Mouse (Mus musculus) embryonic facial prominence, embryonic 10.5 days (tissue): ENCODE data around the gene Farsb. TPM values are rescaled to one million over a fixed set of nuclear protein-coding genes. Genes with fewer than 3 reads are reported as not detected.

Experiments used
- DNase-seq: peaks from one replicate; pipeline ENCODE4 v3.0.0-alpha.2; 2017; ENCODE audit warnings: low spot score
- H3K27ac ChIP-seq: fragments of 300-500 bp; sonication (generic); replicated peaks from 2 replicates; pipeline ENCODE4 v1.5.1; 2016; ENCODE audit warnings: mild to moderate bottlenecking
- H3K27me3 ChIP-seq: fragments of 300-500 bp; sonication (generic); replicated peaks from 2 replicates; pipeline ENCODE4 v1.6.1; 2016; ENCODE audit warnings: low read depth, mild to moderate bottlenecking; ENCODE audit not compliant: poor library complexity, severe bottlenecking
- H3K36me3 ChIP-seq: fragments of 300-500 bp; sonication (generic); replicated peaks from 2 replicates; pipeline ENCODE4 v1.6.1; 2016; ENCODE audit warnings: mild to moderate bottlenecking, moderate library complexity
- H3K4me1 ChIP-seq: fragments of 300-500 bp; sonication (generic); 2 replicates; pipeline ENCODE4 v1.6.1; 2016
- H3K4me3 ChIP-seq: fragments of 300-500 bp; sonication (generic); 2 replicates; pipeline ENCODE4 v1.5.1; 2016; ENCODE audit warnings: mild to moderate bottlenecking, moderate library complexity
- H3K9me3 ChIP-seq: fragments of 300-500 bp; sonication (generic); 2 replicates; pipeline ENCODE4 v1.6.1; 2016; ENCODE audit warnings: mild to moderate bottlenecking
- WGBS: fragments of 180-500 bp; shearing (Covaris S2); methylation state at CpG from one replicate; pipeline ENCODE4 v1.1.7; 2016; 5-methylcytosine and 5-hydroxymethylcytosine counted together
- polyA plus RNA-seq: library from polyadenylated mRNA; unstranded; fragments of >200 nt; fragmentation: Nextera tagmentation; extraction: Ambion mirVana; gene quantifications from 2 replicates; pipeline ENCODE4 v1.2.1, GENCODE M21; 2016

Farsb gene
- polyA plus RNA-seq, 1 experiment from 2014 or later = 152 TPM

DNA sequence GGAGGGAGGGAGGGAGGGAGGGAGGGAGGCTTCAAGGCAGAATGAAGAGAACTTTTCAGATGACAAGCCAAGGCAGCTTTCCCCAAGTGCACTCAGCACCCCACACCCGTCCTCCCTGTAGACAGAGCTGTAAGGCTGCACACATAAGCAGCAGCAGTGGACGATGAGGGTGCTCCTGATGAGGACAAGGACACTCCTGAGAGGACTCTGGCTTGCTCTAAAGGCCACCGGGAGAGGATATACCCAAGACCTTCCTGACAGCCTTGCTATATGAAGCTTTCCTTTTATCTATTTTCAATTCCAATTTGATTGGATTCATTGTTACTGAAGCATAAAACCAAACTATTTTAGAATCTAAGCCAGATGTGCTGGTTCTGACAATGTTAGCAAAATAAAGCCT lies 61.9 kb downstream of the Farsb start:
- H3K9me3 ChIP-seq = no peaks in the 10 kb centered on the region
- H3K4me1 ChIP-seq = peaks cover 21% of the 10 kb centered on the region
- WGBS = 71% methylated on average over 3 of the region's 3 CpGs
- peaks cover 36% of the 10 kb centered on the region for H3K36me3 ChIP-seq
- H3K27ac ChIP-seq = no peak overlapping the region
- no peak overlapping the region for H3K4me3 ChIP-seq
- DNase-seq = no peak
- no peaks in the 10 kb centered on the region for H3K27me3 ChIP-seq

GRCm38 (mm10) chr1:78425793-78426700 lies 62.6 kb downstream of the Farsb start:
- no peaks in the 10 kb centered on the region for H3K9me3 ChIP-seq
- H3K27me3 ChIP-seq = no peaks in the 10 kb centered on the region
- H3K4me1 ChIP-seq = peaks cover 15% of the 10 kb centered on the region
- WGBS = 88% methylated on average over 7 of the region's 7 CpGs
- no peak overlapping the region for H3K4me3 ChIP-seq
- no peak overlapping the region for H3K27ac ChIP-seq
- DNase-seq = no peak
- peaks cover 42% of the 10 kb centered on the region for H3K36me3 ChIP-seq

DNA sequence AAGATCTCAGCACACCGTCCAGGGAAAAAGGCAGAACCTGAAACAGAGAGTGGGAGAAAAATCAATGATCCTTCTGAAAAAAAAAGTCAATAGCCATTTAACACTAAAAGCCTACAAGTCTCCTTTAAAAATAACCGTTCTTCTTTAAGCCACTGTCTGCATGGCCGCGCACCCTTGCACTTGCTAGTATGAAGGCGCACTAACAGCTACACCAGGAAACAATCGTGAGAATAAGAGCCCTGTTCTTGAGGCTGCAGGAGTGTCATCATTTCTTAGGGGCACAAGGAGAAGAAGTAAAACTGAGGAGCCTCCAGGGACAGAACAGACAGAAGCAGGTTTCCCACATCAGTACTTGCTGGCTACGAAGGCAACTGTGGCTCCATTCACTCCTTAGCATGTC lies 63.4 kb downstream of the Farsb start:
- H3K27ac ChIP-seq = no peak overlapping the region
- peaks cover 13% of the 10 kb centered on the region for H3K4me1 ChIP-seq
- no peak overlapping the region for H3K4me3 ChIP-seq
- no peak for DNase-seq
- H3K27me3 ChIP-seq = no peaks in the 10 kb centered on the region
- H3K36me3 ChIP-seq = peaks cover 49% of the 10 kb centered on the region
- WGBS = 92% methylated on average over 7 of the region's 7 CpGs
- H3K9me3 ChIP-seq = no peaks in the 10 kb centered on the region

- no peak overlapping the region for H3K27ac ChIP-seq
- 93% methylated on average over 4 of the region's 4 CpGs for WGBS
- no peaks in the 10 kb centered on the region for H3K27me3 ChIP-seq
- no peak for DNase-seq
- no peaks in the 10 kb centered on the region for H3K9me3 ChIP-seq
- no peak overlapping the region for H3K4me3 ChIP-seq
- H3K36me3 ChIP-seq = peaks cover 49% of the 10 kb centered on the region
- H3K4me1 ChIP-seq = peaks cover 13% of the 10 kb centered on the region
Measured at GRCm38 (mm10) chr1:78424848-78425247, 63.8 kb downstream of the Farsb start.

GRCm38 (mm10) chr1:78422576-78422975 lies 66.1 kb downstream of the Farsb start:
- no peak for DNase-seq
- H3K27me3 ChIP-seq = no peaks in the 10 kb centered on the region
- H3K36me3 ChIP-seq = peaks cover 55% of the 10 kb centered on the region
- H3K9me3 ChIP-seq = no peaks in the 10 kb centered on the region
- H3K27ac ChIP-seq = no peak overlapping the region
- peaks cover 6% of the 10 kb centered on the region; the same call in 1 of the 2 replicates for H3K4me1 ChIP-seq
- 49% methylated on average over 2 of the region's 2 CpGs for WGBS
- no peak overlapping the region for H3K4me3 ChIP-seq

DNA sequence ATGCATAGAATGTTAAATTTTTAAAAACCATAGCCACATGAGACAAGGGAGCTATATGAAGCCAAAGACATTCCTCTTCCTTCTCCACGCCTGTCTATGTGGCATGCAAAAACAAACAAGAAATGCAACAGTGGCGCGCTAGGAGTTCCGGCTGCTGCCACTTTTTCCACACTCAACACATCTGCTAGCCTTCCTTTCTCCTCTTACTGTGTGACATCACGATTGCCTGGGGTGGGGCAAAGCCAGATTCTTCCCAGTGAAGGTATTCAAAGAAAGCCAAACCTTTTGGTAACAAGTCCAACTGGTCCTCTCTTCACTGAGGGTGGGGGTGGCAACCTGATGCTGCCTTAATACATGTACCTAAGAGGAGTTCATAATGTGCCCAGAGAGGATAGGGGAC lies 66.9 kb downstream of the Farsb start:
- 89% methylated on average over 5 of the region's 5 CpGs for WGBS
- peaks cover 63% of the 10 kb centered on the region for H3K36me3 ChIP-seq
- no peak overlapping the region for H3K4me3 ChIP-seq
- H3K9me3 ChIP-seq = no peaks in the 10 kb centered on the region
- no peaks in the 10 kb centered on the region for H3K27me3 ChIP-seq
- H3K27ac ChIP-seq = no peak overlapping the region
- H3K4me1 ChIP-seq = peaks cover 5% of the 10 kb centered on the region; the same call in 1 of the 2 replicates
- DNase-seq = no peak

- Histone ChIP-seq H3K27ac (no peak overlapping the region), H3K36me3 (peaks cover 61% of the 10 kb centered on the region), H3K4me3 (no peak overlapping the region), H3K27me3 (no peaks in the 10 kb centered on the region), H3K9me3 (no peaks in the 10 kb centered on the region), H3K4me1 (peaks cover 3% of the 10 kb centered on the region; the same call in 1 of the 2 replicates)
- no peak for DNase-seq
- WGBS = 91% methylated on average over 6 of the region's 6 CpGs
Measured at GRCm38 (mm10) chr1:78420271-78420670, 68.4 kb downstream of the Farsb start.

GRCm38 (mm10) chr1:78419593-78419992 lies 69.1 kb downstream of the Farsb start:
- WGBS = 45% methylated on average over 4 of the region's 4 CpGs

GRCm38 (mm10) chr1:78417154-78417911 lies 71.4 kb downstream of the Farsb start:
- Histone ChIP-seq H3K36me3 (peaks cover 39% of the 10 kb centered on the region), H3K9me3 (no peaks in the 10 kb centered on the region), H3K4me3 (no peak overlapping the region), H3K4me1 (peaks cover 5% of the 10 kb centered on the region), H3K27me3 (no peaks in the 10 kb centered on the region), H3K27ac (no peak overlapping the region)
- DNase-seq = no peak
- WGBS = 95% methylated on average over 9 of the region's 9 CpGs

More at GRCm38 (mm10) chr1:78419593-78419992, 69.1 kb downstream of the Farsb start:
- H3K4me1 ChIP-seq = peaks cover 3% of the 10 kb centered on the region; the same call in 1 of the 2 replicates
- H3K9me3 ChIP-seq = no peaks in the 10 kb centered on the region
- peaks cover 54% of the 10 kb centered on the region for H3K36me3 ChIP-seq
- no peak overlapping the region for H3K4me3 ChIP-seq
- no peaks in the 10 kb centered on the region for H3K27me3 ChIP-seq
- peak; percentile 84 for DNase-seq
- H3K27ac ChIP-seq = no peak overlapping the region

DNA sequence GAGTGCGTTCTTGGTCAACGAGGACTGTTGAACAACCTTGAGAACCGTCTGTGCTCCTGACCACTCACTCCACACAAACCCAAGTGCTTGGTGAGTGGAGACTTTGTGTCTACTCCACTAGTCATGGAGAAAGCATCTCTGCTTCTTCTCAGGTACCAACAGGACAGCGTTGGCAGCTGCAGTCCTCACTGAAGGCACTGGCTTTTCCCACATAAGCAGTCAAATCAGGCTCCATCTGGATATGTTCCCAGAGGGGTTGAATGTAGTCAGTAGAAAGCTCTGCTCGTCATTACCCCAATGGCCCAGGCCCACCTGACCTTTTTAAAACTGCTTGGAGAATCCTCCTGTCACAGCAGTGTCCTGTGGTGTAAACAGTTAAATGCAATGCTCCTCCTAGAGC lies 74.3 kb downstream of the Farsb start:
- no peak overlapping the region for H3K4me3 ChIP-seq
- DNase-seq = no peak
- no peaks in the 10 kb centered on the region for H3K27me3 ChIP-seq
- peaks cover 5% of the 10 kb centered on the region; the same call in 1 of the 2 replicates for H3K4me1 ChIP-seq
- no peak overlapping the region for H3K27ac ChIP-seq
- peaks cover 18% of the 10 kb centered on the region for H3K36me3 ChIP-seq
- WGBS = 89% methylated on average over 5 of the region's 5 CpGs
- H3K9me3 ChIP-seq = no peaks in the 10 kb centered on the region

GRCm38 (mm10) chr1:78412668-78413067 lies 76.0 kb downstream of the Farsb start:
- peaks cover 5% of the 10 kb centered on the region; the same call in 1 of the 2 replicates for H3K4me1 ChIP-seq
- H3K4me3 ChIP-seq = no peak overlapping the region
- H3K9me3 ChIP-seq = no peaks in the 10 kb centered on the region
- H3K27ac ChIP-seq = no peak overlapping the region
- no peak for DNase-seq
- 28% methylated on average over 7 of the region's 7 CpGs for WGBS
- peaks cover 14% of the 10 kb centered on the region for H3K36me3 ChIP-seq
- H3K27me3 ChIP-seq = no peaks in the 10 kb centered on the region

- H3K27me3 ChIP-seq = no peaks in the 10 kb centered on the region; the same call in 1 of the 2 replicates
- 84% methylated on average over 2 of the region's 2 CpGs for WGBS
- no peak for DNase-seq
- H3K36me3 ChIP-seq = peaks cover 3% of the 10 kb centered on the region; the same call in 1 of the 2 replicates
- peaks cover 6% of the 10 kb centered on the region; the same call in 1 of the 2 replicates for H3K4me1 ChIP-seq
- H3K9me3 ChIP-seq = no peaks in the 10 kb centered on the region
- no peak overlapping the region for H3K27ac ChIP-seq
- H3K4me3 ChIP-seq = no peak overlapping the region
Measured at GRCm38 (mm10) chr1:78409396-78409795, 79.3 kb downstream of the Farsb start.
